Mouse (Mus musculus): ENCODE results near the gene Eif1ax.
"Not testable (repeated sequence)": the region's sequence is repeated elsewhere in the genome, so short reads cannot be mapped to it uniquely, and the experiment has no call there.

The Eif1ax gene

GRCm38 (mm10) chrX:159371831-159372752 is at the start of gene Eif1ax:
Gene Eif1ax (plus strand): TSS chrX:159372178.
- peak; percentile 83 for DNase-seq (ENCODE audit: extremely low read depth, low read depth)

- no peak for DNase-seq (ENCODE audit: extremely low read depth, low read depth)
These were observed 7.5 kb upstream of the Eif1ax start for GRCm38 (mm10) chrX:159364506-159364905.

GRCm38 (mm10) chrX:159372753-159373144 is 771 bp downstream of the Eif1ax start:
- no peak for DNase-seq (ENCODE audit: extremely low read depth, low read depth)

- no peak for DNase-seq (ENCODE audit: extremely low read depth, low read depth)
These were observed 15.1 kb downstream of the Eif1ax start for GRCm38 (mm10) chrX:159387105-159387504.

GRCm38 (mm10) chrX:159388953-159389352 is 17.0 kb downstream of the Eif1ax start:
- no peak for DNase-seq (ENCODE audit: extremely low read depth, low read depth)

GRCm38 (mm10) chrX:159390347-159390962 is 18.5 kb downstream of the Eif1ax start:
- no peak for DNase-seq (ENCODE audit: extremely low read depth, low read depth)

GRCm38 (mm10) chrX:159391239-159391638 is 19.3 kb downstream of the Eif1ax start:
- DNase-seq (ENCODE audit: extremely low read depth, low read depth) = no peak

- DNase-seq (ENCODE audit: extremely low read depth, low read depth) = peak; percentile 48
These were observed 37.3 kb downstream of the Eif1ax start for GRCm38 (mm10) chrX:159409253-159409652.

- DNase-seq (ENCODE audit: extremely low read depth, low read depth) = no peak
These were observed 42.3 kb downstream of the Eif1ax start, which contains the start of gene Map7d2 for GRCm38 (mm10) chrX:159414130-159414828. Gene Map7d2 (plus strand): TSS chrX:159414572.

- DNase-seq (ENCODE audit: extremely low read depth, low read depth) = no peak
These were observed 43.1 kb downstream of the Eif1ax start for GRCm38 (mm10) chrX:159414829-159415673.

GRCm38 (mm10) chrX:159430507-159430906 is 58.5 kb downstream of the Eif1ax start:
- not testable (repeated sequence) for DNase-seq (ENCODE audit: extremely low read depth, low read depth)
